Mouse (Mus musculus): ENCODE measurements at regions not wholly inside any gene's neighbourhood (a gene's known extent, or its start where the extent isn't known, plus 50 kb on each side); places are given as distances from the start of the nearest gene placed in this dataset.
"Not testable (repeated sequence)": the region's sequence is repeated elsewhere in the genome, so short reads cannot be mapped to it uniquely, and the experiment has no call there.

GRCm38 (mm10) chr15:42073486-42073885 lies 1939.3 kb downstream of the 9330182O14Rik start:
- DNase-seq (ENCODE audit: low spot score), result no peak

DNA sequence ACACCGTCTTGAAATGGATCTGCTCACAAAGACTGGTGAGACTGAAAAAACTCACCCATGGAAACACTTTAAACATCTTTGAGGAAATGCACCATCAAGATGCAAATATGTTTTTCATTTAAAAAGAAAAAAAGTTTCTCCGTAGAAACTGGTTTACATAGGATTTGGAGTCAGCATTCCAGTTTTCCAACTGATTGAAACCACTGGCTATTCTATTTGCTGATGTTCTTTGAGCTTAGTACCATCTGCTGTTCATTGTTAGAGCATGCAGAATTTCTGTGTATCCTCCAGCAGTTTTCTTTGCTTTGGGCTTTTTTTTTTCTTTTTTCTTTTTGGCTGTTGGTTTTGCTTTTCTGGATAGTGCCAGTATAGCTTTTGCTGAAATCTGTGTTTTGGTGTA lies 1948.3 kb downstream of the 9330182O14Rik start:
- DNase-seq (ENCODE audit: low spot score), result no peak

DNA sequence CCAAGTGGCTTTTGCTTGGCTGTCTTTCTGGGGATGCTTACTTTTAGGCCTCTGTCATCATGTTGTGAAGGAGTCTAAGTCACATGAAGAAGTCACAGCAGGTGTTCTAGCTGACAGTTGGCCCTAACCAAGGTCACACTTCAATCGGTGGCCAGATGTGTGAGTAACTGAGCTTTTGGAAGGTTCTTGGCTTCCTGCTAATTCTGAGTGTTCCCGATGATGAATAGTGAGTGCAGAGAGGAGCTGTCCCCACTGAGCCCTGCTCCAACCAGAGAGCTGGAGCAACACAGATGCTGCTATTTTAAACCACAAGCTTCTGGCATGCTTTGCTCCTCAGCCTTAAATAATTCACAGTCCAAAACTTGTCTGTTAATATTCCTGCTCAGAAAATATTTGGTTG lies 1966.6 kb downstream of the 9330182O14Rik start:
- DNase-seq (ENCODE audit: low spot score), result no peak

- no peak for DNase-seq (ENCODE audit: low spot score)
Measured at GRCm38 (mm10) chr15:42104816-42105215, 1970.7 kb downstream of the 9330182O14Rik start.

- no peak for DNase-seq (ENCODE audit: low spot score)
Measured at GRCm38 (mm10) chr15:42107106-42107505, 1972.9 kb downstream of the 9330182O14Rik start.

- no peak for DNase-seq (ENCODE audit: low spot score)
Measured at GRCm38 (mm10) chr15:42111811-42112210, 1977.6 kb downstream of the 9330182O14Rik start.

DNA sequence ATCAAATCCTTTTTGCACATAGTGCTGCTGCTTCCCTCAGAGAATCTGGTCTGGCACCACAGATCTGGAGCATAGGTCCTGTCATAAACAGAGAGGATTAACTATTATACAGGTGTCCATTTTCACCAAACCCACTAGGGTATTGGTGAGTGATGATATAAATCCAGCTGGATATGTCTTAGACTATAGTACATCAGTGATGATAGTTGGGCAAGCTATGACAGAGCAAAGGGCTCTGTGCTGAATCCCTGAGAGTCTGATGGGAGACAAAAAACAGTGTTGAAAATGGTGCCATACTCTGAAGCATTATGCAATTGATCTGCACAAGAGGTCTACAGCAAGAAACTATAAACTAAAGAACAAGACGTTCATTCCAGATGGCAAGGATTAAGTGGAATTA lies 1993.3 kb downstream of the 9330182O14Rik start:
- DNase-seq (ENCODE audit: low spot score), result no peak

GRCm38 (mm10) chr15:42128976-42129375 lies 1994.8 kb downstream of the 9330182O14Rik start:
- no peak for DNase-seq (ENCODE audit: low spot score)

DNA sequence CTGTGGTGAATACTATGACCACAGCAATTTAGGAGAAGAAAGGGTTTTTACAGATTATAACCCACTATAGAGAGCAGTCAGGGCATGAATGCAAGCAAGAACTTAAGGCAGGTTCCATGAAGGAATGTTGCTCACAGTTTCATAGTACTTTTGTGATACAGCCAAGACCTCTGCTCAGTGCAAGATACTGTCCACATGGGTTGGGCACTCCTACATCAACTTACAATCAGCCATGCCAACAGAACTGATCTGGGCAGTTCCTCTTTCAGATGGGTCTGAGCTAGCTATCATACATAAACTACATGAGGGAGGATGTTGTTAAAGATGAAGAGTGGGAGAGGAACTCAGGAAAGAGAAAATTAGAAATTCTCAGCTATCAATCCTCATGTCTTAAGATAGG lies 2032.4 kb downstream of the 9330182O14Rik start:
- no peak for DNase-seq (ENCODE audit: low spot score)

DNA sequence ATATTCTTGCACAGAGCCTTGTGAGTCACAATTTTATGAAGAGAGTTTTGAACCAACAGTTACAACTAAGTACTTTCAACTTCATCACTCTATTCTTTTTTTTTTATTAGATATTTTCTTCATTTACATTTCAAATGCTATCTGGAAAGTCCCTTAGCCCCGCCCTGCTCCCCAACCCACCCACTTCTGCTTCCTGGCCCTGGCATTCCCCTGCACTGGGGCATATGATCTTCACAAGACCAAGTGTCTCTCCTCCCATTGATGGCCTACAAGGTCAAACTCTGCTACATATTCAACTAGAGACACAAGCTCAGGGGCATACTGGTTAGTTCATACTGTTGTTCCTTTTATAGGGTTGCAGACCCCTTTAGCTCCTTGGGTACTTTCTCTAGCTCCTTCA lies 2043.6 kb downstream of the 9330182O14Rik start:
- DNase-seq (ENCODE audit: low spot score), result not testable (repeated sequence)

DNA sequence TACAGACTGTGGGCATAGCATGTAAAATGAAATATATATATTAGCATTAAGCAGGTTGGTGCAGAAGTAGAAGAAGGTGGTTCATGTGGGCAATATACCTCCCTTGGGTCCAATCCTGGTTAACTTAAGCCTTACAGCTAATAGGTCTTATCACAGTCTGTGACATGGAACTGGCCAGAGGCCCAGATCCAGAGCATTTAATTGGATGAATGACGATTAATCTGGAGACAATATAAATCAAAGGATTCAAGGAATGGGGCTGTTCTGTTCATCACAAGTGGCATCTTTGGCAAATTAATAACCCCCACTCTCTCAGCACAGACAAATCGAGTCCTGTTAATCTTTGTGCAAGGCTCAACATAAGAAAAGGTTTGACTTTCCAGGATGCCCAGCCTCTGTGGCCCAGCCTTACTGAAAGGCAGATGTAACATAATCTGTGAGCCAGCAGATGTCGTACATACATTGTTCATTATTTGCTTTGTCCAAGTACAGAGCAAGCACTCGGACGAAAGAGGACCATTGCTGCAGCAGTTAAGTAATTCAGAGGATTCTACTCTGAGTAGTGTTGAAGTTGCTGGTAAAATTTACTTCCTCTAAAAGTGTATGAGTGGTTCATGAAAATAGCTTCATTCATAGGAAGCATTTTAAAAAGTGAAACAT lies 2073.2 kb downstream of the 9330182O14Rik start:
- DNase-seq (ENCODE audit: low spot score), result no peak

DNA sequence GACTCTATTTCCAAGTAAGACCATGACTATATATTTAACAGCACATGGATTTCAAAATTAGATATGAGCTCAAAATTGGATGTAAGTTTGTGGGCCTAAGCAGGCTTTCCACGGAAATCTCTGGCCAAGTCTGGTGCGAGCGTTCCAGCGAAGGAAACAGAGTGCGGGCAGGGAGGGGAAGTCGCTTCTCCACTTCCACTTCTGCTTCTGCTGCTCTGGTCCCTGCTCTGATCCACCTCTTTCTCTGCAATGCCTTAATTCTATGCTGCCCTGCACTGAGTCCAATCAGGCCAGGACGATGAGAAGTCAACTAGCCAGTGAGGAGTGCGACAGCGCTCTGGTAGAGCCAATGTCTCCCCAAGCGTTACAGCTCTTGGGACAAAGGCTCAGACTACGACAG lies 2085.3 kb downstream of the 9330182O14Rik start:
- DNase-seq (ENCODE audit: low spot score), result no peak

DNA sequence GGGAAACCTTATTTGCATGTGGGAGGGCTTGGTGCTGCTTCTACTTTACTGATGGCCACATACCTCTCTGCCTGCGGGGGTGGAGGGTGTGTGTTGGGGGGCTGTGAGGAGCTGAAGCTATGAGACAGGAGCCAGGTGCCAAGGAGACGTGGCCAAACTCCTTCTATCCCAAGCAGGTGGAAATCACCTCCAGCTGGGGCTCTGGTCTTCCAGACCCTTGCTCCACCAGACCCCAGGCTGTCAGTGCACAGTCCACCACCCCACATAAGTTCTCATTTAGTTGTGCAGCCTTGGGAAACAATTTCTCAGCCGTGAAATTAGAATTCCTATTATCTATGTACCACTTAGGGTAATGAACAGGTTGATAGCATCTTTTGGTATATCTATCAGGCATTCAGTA lies 2085.8 kb downstream of the 9330182O14Rik start:
- DNase-seq (ENCODE audit: low spot score), result no peak

- no peak for DNase-seq (ENCODE audit: low spot score)
Measured at GRCm38 (mm10) chr15:42225006-42225405, 2090.8 kb downstream of the 9330182O14Rik start.

DNA sequence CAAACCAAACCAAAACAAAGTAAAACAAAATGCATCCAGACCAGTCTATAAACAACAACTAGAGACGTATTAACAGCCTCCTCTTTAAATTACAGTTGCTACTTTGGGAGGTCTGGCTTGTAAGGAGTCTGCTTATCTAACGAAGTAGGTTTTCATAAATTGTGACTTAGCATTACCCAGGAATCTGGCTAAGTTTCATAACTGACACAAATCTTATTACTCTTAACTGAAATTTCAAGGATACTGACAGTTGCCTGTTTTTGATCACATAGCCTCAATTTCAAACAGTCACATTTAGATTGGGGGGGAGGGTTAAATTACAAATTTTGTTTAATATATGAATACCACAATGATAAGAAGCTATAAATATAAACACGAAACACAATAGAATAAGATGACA lies 2097.5 kb downstream of the 9330182O14Rik start:
- no peak for DNase-seq (ENCODE audit: low spot score)

DNA sequence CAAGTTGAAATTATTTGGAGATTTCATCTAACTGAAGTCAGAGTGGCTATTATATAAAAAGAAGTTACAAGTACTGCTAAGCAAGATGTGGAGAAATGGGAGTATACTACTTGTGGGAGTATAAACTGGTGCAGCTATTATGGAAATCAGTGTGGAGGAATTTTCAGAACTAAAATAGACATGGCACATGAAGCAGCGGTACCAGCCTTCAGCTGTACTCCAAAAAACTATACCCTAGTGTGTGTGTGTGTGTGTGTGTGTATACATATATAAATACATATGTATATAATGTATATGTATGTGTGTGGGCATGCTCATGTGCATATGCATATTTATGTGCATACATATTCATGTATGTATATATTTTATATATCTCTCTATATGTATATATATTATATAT lies 2112.6 kb downstream of the 9330182O14Rik start:
- DNase-seq (ENCODE audit: low spot score), result peak; percentile 11

DNA sequence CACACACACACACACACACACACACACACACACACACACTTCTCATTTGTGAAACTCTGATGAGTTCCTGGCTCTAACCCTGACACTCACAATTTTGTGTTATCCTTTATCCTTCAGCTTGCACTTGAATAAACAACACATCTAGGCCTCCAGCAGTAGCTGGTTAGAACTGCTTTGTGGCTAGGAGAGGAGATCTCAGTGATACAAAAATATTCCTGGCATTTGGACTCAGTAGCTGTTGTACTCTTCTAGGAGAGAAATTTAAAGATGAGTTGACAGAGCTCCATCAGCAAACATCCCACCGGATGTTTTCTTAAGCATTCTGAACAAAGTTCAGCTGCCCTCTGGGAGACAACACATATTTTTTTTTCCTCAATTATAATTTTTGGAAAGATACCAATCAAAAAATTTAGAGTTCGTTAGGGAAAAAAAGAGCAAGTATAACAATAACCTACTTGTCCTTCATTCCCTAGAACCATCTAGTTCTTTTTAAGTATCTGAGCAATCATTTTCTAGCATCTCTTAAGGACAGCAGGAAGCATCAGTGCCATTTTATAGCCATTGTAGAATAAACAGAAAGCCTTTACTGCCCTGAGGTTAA lies 2118.7 kb downstream of the 9330182O14Rik start:
- no peak for DNase-seq (ENCODE audit: low spot score)

- DNase-seq (ENCODE audit: low spot score), result no peak
Measured at GRCm38 (mm10) chr15:42256343-42256742, 2122.2 kb downstream of the 9330182O14Rik start.

DNA sequence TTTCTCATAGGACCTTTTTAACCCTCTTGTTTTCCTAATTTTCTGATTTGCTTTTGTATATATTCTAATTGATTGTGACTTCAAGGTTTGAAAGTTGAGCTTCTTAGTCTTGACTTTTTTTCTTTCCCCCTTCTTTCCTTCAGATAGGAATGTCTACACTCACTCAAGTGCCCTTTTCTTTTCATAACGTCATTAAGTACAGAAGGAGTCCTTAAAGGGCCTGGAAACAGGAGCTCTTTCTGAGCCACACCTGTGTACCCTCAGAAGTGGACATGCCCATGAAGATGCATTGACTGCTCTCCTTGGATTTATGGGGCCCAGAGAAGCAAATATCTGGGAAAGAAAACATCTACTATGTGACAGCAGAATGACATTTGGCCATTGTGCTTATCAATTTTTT lies 2141.0 kb downstream of the 9330182O14Rik start:
- DNase-seq (ENCODE audit: low spot score), result no peak

DNA sequence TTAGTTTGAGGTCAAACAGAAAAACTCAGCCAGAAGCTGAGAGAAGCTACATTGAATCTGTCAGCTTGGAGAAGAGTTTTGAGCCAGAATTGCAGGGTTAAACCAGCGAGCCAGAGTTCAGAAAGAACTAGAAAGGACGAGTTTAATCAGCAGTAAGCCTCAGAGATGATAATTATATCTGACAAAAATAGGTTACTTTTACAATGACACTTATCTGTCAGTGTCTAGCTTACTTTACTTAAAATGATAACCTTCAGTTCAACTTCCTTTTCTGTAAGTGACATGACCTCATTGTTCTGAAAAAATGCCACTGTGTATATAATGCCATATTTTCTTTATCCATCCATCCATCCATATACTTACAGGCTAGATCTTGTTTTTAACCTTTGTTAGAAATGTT lies 2143.1 kb downstream of the 9330182O14Rik start:
- DNase-seq (ENCODE audit: low spot score), result no peak

DNA sequence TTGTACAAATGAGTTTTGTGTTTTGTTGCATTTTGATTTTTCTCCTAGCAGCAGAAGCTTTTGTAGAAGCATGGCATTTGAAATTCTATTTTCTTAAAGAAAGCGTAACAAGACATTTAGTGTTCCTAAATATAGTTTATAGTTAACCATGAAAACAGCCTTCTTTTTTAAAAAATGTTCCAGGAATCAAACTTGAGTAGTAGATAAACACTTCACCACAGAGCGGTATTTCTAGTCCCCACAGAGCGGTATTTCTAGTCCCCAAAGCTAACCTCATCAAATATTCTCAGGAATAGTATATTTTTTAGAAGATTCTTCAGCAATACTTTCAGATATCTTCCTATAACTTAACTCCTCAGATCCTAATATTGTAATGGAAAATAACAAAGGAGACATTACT lies 2146.6 kb downstream of the 9330182O14Rik start:
- no peak for DNase-seq (ENCODE audit: low spot score)

- no peak for DNase-seq (ENCODE audit: low spot score)
Measured at GRCm38 (mm10) chr15:42296406-42296805, 2162.2 kb downstream of the 9330182O14Rik start.

- no peak for DNase-seq (ENCODE audit: low spot score)
Measured at GRCm38 (mm10) chr15:42297430-42297829, 2163.3 kb downstream of the 9330182O14Rik start.

DNA sequence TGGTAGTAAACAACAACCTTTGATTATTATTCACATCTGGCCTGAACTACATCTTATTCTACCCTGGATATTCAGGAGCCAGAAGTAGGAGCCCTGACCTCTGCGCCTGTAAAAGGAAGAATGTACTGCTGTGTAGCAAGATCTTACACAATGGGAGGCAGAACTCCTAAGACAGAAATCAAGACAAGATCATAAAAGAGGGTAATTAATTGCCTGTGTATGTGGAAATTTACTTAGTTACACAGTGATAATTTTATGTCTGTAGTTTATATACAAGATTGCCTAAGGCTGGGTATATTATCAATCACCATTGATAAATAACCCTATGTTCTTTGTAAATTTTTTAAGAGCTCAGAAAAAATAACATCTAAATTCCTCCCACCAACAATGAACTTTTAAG lies 2167.8 kb downstream of the 9330182O14Rik start:
- DNase-seq (ENCODE audit: low spot score), result no peak

Data from left cerebral cortex, adult 11 months (tissue).